Mouse (Mus musculus): ENCODE measurements around the gene Nhlrc3.

Nhlrc3 gene

GRCm38 (mm10) chr3:53463046-53463764 is at the start of gene Nhlrc3, which contains the start of gene Proser1:
Gene Nhlrc3, minus strand, starts transcription at chr3:53463332.
Gene Proser1, plus strand, starts transcription at chr3:53463666.
- Histone ChIP-seq H3K27me3 (ENCODE audit: control insufficient read depth, insufficient read depth, low read length, poor library complexity, severe bottlenecking) (no peaks in the 10 kb centered on the region), H3K36me3 (ENCODE audit: control insufficient read depth, insufficient read depth, low read length, poor library complexity, severe bottlenecking) (no peaks in the 10 kb centered on the region)
- DNase-seq (ENCODE audit: low read depth, low spot score) = peak; percentile 98

GRCm38 (mm10) chr3:53502428-53502827 is 39.3 kb upstream of the Nhlrc3 start:
- H3K27me3 ChIP-seq (ENCODE audit: control insufficient read depth, insufficient read depth, low read length, poor library complexity, severe bottlenecking) = no peaks in the 10 kb centered on the region
- DNase-seq (ENCODE audit: low read depth, low spot score) = peak; percentile 55
- no peaks in the 10 kb centered on the region for H3K36me3 ChIP-seq (ENCODE audit: control insufficient read depth, insufficient read depth, low read length, poor library complexity, severe bottlenecking)

DNA sequence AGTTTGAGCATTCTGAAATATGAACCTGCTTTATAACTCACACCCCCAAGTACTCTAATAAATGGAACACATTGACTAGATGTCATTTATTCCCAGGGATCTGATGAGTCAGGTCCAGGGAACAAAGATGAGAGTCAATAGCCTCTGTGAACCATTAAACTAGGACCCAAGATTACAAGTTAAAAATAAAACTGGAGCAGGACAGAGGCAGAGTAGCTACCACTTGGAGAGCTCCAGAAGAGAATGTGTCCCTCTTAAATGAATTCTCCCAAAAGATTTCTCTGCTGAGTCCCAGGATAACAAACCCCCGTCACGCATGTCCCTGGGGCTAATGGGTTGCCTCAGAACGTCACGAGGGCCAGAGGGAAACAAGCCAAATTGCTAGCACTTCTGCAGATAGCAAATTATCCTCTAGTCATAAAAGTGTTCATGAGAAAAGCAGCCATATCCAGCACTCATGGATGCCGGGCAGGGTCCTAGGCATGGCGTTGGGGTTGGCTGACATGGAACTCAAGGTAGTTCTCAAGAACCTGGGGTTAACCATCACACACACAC is 35.3 kb upstream of the Nhlrc3 start:
- H3K36me3 ChIP-seq (ENCODE audit: control insufficient read depth, insufficient read depth, low read length, poor library complexity, severe bottlenecking) = no peaks in the 10 kb centered on the region
- no peak for DNase-seq (ENCODE audit: low read depth, low spot score)
- H3K27me3 ChIP-seq (ENCODE audit: control insufficient read depth, insufficient read depth, low read length, poor library complexity, severe bottlenecking) = no peaks in the 10 kb centered on the region

- Histone ChIP-seq H3K36me3 (ENCODE audit: control insufficient read depth, insufficient read depth, low read length, poor library complexity, severe bottlenecking) (no peaks in the 10 kb centered on the region), H3K27me3 (ENCODE audit: control insufficient read depth, insufficient read depth, low read length, poor library complexity, severe bottlenecking) (no peaks in the 10 kb centered on the region)
- DNase-seq (ENCODE audit: low read depth, low spot score) = no peak
These were observed 25.2 kb upstream of the Nhlrc3 start, which contains the start of gene Stoml3 for GRCm38 (mm10) chr3:53488353-53488752. Gene Stoml3, plus strand, starts transcription at chr3:53488653.

DNA sequence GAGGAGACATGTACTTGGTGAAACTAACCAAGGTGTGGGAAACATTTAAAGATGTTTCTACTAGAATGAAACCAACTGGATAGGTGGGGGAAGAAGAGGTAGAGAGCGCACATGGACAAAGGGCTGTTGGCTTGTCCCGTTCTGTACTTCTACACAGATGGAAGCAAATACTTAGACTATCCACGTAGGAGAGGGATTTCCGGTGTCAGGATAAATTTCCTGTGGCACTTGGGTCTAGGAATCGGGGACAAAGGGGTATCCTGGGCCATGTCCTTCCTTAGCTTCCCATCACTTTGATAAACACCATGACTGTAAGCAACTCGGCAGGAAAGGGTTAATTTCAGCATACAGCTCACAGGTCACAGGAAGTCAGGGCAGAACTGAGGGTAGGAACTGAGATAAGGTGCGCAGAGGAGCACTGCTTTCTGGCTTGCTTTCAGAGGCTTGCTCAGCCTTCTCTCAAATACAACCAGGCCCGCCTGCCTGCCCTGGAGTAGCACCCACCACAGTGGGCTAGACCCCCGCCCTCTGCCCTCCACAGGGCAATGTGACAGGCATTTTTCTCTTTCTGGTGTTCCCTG is 24.0 kb upstream of the Nhlrc3 start:
- DNase-seq (ENCODE audit: low read depth, low spot score) = no peak
- H3K27me3 ChIP-seq (ENCODE audit: control insufficient read depth, insufficient read depth, low read length, poor library complexity, severe bottlenecking) = no peaks in the 10 kb centered on the region

DNA sequence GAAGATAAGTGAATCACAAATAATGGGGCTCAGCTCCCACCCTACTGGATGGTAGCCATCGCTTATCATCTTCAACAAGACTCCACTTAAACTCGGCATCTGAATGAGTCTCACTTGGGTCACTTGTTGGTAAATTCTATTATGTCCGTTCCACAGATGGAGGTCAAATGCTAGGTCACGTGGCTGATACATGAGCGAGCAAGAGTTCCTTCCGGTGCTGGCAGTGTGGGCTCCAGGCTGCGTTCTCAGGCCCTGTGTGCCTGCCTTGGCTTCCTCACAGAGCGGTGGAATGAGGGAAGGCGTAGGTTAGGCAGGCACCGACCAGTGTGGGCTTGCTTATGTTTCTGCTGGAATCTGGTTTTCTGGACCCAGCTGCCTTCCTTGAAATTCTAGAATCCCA is 23.4 kb upstream of the Nhlrc3 start:
- Histone ChIP-seq H3K27me3 (ENCODE audit: control insufficient read depth, insufficient read depth, low read length, poor library complexity, severe bottlenecking) (no peaks in the 10 kb centered on the region), H3K36me3 (ENCODE audit: control insufficient read depth, insufficient read depth, low read length, poor library complexity, severe bottlenecking) (no peaks in the 10 kb centered on the region)
- DNase-seq (ENCODE audit: low read depth, low spot score) = no peak

More for the DNA sequence above, 24.0 kb upstream of the Nhlrc3 start:
- H3K36me3 ChIP-seq (ENCODE audit: control insufficient read depth, insufficient read depth, low read length, poor library complexity, severe bottlenecking) = no peaks in the 10 kb centered on the region

GRCm38 (mm10) chr3:53483414-53484059 is 20.4 kb upstream of the Nhlrc3 start:
- DNase-seq (ENCODE audit: low read depth, low spot score) = peak; percentile 49
- no peaks in the 10 kb centered on the region for H3K27me3 ChIP-seq (ENCODE audit: control insufficient read depth, insufficient read depth, low read length, poor library complexity, severe bottlenecking)
- peaks cover 2% of the 10 kb centered on the region for H3K36me3 ChIP-seq (ENCODE audit: control insufficient read depth, insufficient read depth, low read length, poor library complexity, severe bottlenecking)

DNA sequence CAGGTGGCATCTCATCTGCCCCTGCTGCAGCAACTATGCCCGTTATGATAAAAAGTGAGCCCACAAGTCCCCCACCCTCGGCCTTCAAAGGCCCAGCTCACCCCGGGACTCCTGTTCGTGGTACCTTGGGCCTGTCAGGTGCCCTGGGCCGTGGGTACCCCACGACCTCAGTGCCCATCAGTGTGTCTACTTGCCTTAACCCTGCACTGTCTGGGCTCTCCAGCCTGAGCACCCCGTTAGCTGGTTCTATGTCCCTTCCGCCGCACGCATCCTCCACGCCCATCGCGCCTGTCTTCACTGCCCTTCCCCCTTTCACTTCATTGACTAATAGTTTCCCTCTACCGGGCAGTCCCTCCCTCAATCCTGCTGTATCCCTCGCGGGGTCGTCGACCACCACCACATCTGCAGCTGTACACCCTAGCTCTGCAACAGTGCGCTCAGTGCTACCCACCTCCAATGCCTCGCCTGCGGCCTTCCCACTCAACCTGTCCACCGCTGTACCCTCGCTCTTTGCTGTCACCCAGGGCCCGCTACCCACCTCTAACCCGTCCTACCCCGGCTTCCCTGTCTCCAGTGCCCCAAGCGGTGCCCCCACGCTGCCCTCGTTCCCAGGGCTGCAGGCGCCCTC is 15.4 kb upstream of the Nhlrc3 start:
- Histone ChIP-seq H3K36me3 (ENCODE audit: control insufficient read depth, insufficient read depth, low read length, poor library complexity, severe bottlenecking) (peaks cover 6% of the 10 kb centered on the region), H3K27me3 (ENCODE audit: control insufficient read depth, insufficient read depth, low read length, poor library complexity, severe bottlenecking) (no peaks in the 10 kb centered on the region)
- no peak for DNase-seq (ENCODE audit: low read depth, low spot score)

DNA sequence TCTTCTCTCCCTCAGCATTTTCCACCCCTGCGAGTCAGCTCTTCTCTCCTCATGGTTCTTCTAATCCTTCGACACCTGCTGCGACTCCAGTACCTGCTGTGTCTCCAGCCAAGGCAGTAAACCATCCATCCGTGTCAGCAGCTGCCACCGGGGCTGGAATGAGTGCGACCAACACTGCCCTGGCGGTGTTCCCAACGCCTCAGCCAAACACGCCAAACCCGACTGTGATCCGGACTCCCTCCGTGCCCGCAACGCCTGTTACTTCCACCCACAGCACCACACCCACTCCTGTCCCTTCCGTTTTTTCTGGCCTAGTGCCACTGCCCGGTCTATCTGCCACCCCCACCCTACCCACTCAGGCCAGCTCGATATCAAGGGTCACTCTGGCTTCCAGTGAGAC is 14.3 kb upstream of the Nhlrc3 start:
- H3K36me3 ChIP-seq (ENCODE audit: control insufficient read depth, insufficient read depth, low read length, poor library complexity, severe bottlenecking) = peaks cover 6% of the 10 kb centered on the region
- no peak for DNase-seq (ENCODE audit: low read depth, low spot score)
- H3K27me3 ChIP-seq (ENCODE audit: control insufficient read depth, insufficient read depth, low read length, poor library complexity, severe bottlenecking) = no peaks in the 10 kb centered on the region

- H3K36me3 ChIP-seq (ENCODE audit: control insufficient read depth, insufficient read depth, low read length, poor library complexity, severe bottlenecking) = peaks cover 10% of the 10 kb centered on the region
- peak; percentile 55 for DNase-seq (ENCODE audit: low read depth, low spot score)
- no peaks in the 10 kb centered on the region for H3K27me3 ChIP-seq (ENCODE audit: control insufficient read depth, insufficient read depth, low read length, poor library complexity, severe bottlenecking)
These were observed 12.8 kb upstream of the Nhlrc3 start for GRCm38 (mm10) chr3:53475889-53476288.

DNA sequence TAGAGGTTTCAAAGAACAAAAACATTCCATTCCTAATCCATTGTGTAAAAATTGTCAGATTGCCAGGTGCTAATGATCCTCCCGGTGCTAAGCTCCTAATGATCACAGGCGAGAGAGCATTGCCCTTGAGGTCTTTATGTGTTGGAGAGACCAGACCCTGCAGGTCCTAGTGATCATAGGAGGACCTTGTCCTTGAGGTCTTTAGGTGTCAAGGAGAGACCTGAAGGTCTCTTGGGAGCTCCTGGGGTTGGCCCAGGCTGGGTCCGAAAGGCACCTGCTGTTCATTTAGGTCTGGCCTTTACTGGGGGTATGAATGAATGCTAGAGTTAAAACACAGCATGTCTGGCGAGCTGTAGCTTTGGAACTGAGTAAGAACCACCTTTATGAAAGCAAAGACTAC is 11.0 kb upstream of the Nhlrc3 start:
- no peak for DNase-seq (ENCODE audit: low read depth, low spot score)

DNA sequence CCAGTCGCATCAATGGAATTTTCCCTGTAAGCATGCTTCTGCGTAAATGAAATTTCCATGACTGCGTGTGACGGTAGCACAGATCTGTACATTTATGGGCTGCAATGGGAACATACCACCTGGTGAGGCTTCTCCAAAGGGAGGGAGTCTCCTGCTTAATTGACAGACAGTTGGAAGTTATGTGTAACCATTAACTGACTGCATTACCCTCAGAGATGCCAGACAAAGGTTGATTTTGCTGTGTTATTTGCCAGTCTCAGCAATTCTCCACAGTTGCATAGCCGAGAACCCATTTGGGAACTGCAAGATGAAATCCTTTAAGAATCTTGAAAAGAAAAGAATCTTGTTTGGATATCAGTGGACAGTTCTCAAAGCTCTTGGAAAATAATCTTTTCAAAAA is 8.9 kb upstream of the Nhlrc3 start:
- DNase-seq (ENCODE audit: low read depth, low spot score) = no peak
- Histone ChIP-seq H3K27me3 (ENCODE audit: control insufficient read depth, insufficient read depth, low read length, poor library complexity, severe bottlenecking) (no peaks in the 10 kb centered on the region), H3K36me3 (ENCODE audit: control insufficient read depth, insufficient read depth, low read length, poor library complexity, severe bottlenecking) (peaks cover 9% of the 10 kb centered on the region)

More for the DNA sequence above, 11.0 kb upstream of the Nhlrc3 start:
- peaks cover 10% of the 10 kb centered on the region for H3K36me3 ChIP-seq (ENCODE audit: control insufficient read depth, insufficient read depth, low read length, poor library complexity, severe bottlenecking)
- no peaks in the 10 kb centered on the region for H3K27me3 ChIP-seq (ENCODE audit: control insufficient read depth, insufficient read depth, low read length, poor library complexity, severe bottlenecking)

DNA sequence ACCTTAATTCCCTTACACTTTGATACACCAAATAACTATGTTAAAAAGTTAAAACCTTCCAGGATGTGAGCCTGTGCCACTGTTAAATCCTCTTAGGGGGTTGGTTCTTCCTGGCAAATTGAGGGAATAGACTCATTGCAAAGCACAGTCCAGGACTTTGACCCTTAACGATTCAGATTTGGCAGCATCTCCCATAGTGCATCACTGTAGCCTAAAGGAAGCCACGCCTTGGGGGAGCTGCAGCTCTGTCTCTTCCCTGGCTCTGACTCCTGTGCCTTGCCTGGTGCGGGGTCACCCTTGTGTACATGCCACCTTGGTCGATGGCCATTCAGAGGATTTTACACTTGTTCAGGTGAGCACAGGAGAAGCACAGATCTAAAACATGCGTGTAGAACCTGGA is 6.5 kb upstream of the Nhlrc3 start:
- Histone ChIP-seq H3K27me3 (ENCODE audit: control insufficient read depth, insufficient read depth, low read length, poor library complexity, severe bottlenecking) (no peaks in the 10 kb centered on the region), H3K36me3 (ENCODE audit: control insufficient read depth, insufficient read depth, low read length, poor library complexity, severe bottlenecking) (peaks cover 9% of the 10 kb centered on the region)
- no peak for DNase-seq (ENCODE audit: low read depth, low spot score)

DNA sequence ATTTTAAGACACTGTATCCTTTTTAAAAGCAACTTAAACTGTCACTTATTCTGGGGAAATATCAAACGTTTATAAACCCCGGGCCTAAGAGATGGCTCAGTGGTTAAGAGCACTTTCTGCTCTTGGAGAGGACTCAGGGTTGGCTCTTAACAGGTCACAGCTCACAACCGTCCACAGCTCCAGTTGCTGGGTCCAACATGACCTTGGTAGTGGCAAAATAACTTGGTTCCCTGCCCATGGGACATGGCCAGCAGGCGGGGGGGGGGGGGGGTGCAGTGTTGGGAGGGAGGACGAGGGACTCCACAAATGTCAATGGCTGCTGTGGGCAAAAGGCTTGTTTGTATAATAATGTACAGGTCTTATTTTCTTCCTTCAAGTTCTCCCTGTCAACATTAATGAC is 4.2 kb upstream of the Nhlrc3 start:
- no peak for DNase-seq (ENCODE audit: low read depth, low spot score)
- Histone ChIP-seq H3K27me3 (ENCODE audit: control insufficient read depth, insufficient read depth, low read length, poor library complexity, severe bottlenecking) (no peaks in the 10 kb centered on the region), H3K36me3 (ENCODE audit: control insufficient read depth, insufficient read depth, low read length, poor library complexity, severe bottlenecking) (peaks cover 5% of the 10 kb centered on the region)

- peak; percentile 53 for DNase-seq (ENCODE audit: low read depth, low spot score)
- H3K27me3 ChIP-seq (ENCODE audit: control insufficient read depth, insufficient read depth, low read length, poor library complexity, severe bottlenecking) = no peaks in the 10 kb centered on the region
- peaks cover 1% of the 10 kb centered on the region for H3K36me3 ChIP-seq (ENCODE audit: control insufficient read depth, insufficient read depth, low read length, poor library complexity, severe bottlenecking)
These were observed 3.3 kb upstream of the Nhlrc3 start for GRCm38 (mm10) chr3:53466481-53466880.
